Mouse (Mus musculus): ENCODE results near the gene Cant1.
"Not testable (repeated sequence)": the region's sequence is repeated elsewhere in the genome, so short reads cannot be mapped to it uniquely, and the experiment has no call there.

The Cant1 gene

GRCm38 (mm10) chr11:118406521-118406920 lies 12.4 kb downstream of the Cant1 start:
- DNase-seq: peak; percentile 3 to 7

GRCm38 (mm10) chr11:118405311-118405710 lies 13.6 kb downstream of the Cant1 start:
- peak; percentile 1 to 4 for DNase-seq

- peak; percentile 4 to 23 for DNase-seq
Observed at GRCm38 (mm10) chr11:118403951-118404899, 14.7 kb downstream of the Cant1 start.

GRCm38 (mm10) chr11:118403183-118403582 lies 15.7 kb downstream of the Cant1 start:
- peak in 1 of 2 experiments; percentile 0 for DNase-seq

GRCm38 (mm10) chr11:118401760-118402280 lies 17.1 kb downstream of the Cant1 start, which contains the start of gene Lgals3bp:
Lgals3bp (minus strand) TSS chr11:118402092.
- DNase-seq: peak; percentile 72 to 82

GRCm38 (mm10) chr11:118401195-118401594 lies 17.7 kb downstream of the Cant1 start:
- DNase-seq: peak in 1 of 2 experiments; percentile 8

- DNase-seq: peak; percentile 50 to 69
Observed at GRCm38 (mm10) chr11:118400566-118400936, 18.3 kb downstream of the Cant1 start.

GRCm38 (mm10) chr11:118399891-118400565 lies 18.9 kb downstream of the Cant1 start:
- peak in 1 of 2 experiments; percentile 0 for DNase-seq

GRCm38 (mm10) chr11:118397806-118398530 lies 20.9 kb downstream of the Cant1 start:
- peak; percentile 1 to 2 for DNase-seq

GRCm38 (mm10) chr11:118394538-118394937 lies 24.3 kb downstream of the Cant1 start:
- DNase-seq: peak in 1 of 2 experiments; percentile 1

GRCm38 (mm10) chr11:118393991-118394390 lies 24.9 kb downstream of the Cant1 start:
- DNase-seq: no peak

- not testable (repeated sequence) for DNase-seq
Observed at GRCm38 (mm10) chr11:118387816-118388215, 31.1 kb downstream of the Cant1 start.

GRCm38 (mm10) chr11:118379251-118380009 lies 39.5 kb downstream of the Cant1 start:
- DNase-seq: peak; percentile 94

GRCm38 (mm10) chr11:118378656-118379055 lies 40.2 kb downstream of the Cant1 start:
- no peak for DNase-seq

- not testable (repeated sequence) for DNase-seq
Observed at GRCm38 (mm10) chr11:118376323-118376722, 42.6 kb downstream of the Cant1 start.

- peak; percentile 44 to 67 for DNase-seq
Observed at GRCm38 (mm10) chr11:118375881-118376280, 43.0 kb downstream of the Cant1 start.

GRCm38 (mm10) chr11:118375461-118375860 lies 43.4 kb downstream of the Cant1 start:
- DNase-seq: no peak

GRCm38 (mm10) chr11:118375006-118375405 lies 43.9 kb downstream of the Cant1 start:
- DNase-seq: no peak

- DNase-seq: no peak
Observed at GRCm38 (mm10) chr11:118374506-118374905, 44.4 kb downstream of the Cant1 start.

GRCm38 (mm10) chr11:118372641-118373040 lies 46.2 kb downstream of the Cant1 start:
- no peak for DNase-seq

GRCm38 (mm10) chr11:118371876-118372275 lies 47.0 kb downstream of the Cant1 start:
- no peak for DNase-seq

GRCm38 (mm10) chr11:118369657-118370056 lies 49.2 kb downstream of the Cant1 start:
- DNase-seq: no peak
